In the genomic region with DNA sequence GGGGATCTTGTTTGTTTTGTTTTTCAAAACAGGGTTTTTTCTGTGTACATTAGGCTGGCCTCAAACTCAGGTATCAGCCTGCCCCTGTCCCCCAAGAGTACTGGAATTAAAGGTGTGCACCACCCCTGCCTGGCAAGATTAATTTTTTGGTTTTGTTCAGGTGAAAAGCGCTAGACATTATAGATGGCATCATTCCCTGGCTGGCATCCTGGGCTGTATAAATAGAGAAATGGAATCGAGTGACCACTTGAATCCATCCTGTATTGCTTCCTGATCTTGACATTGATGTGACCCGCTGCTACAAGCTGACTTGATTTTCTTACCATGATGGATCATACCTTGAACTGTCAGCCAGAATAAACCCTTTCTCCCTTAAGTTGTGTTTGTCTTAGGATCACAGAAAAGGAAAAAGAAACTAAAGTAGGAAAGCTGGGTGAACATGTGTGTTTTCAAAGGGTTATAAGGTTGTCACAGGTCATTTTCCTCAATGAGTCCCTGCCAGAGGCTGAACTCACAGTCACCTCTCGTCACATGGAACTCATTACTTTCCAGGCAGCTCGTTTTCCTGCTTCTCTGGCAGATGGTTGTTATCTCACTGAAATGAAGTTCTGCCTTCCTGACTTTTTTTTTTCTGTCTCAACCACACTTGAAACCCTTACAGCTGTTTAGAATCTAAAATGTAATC, we compare ENCODE assay signal across 19 mouse cellular contexts.
DNase-seq lines count a peak whose midpoint lies in the region; ATAC-seq lines count a peak whose summit lies in the region.
"Had no signal": no experiment of that assay in that cellular context is flagged by ENCODE, and none has a peak within 500 bp of the region (broad histone marks: within the 10 kb centered on the region; RNA-seq: fewer than 3 reads in every experiment).

No protein-coding gene starts in this region.

- H3K9ac ChIP-seq in hindbrain, embryonic 13.5 days: no peak overlapping the region
- H3K9ac ChIP-seq: embryonic facial prominence, embryonic 15.5 days; hindbrain, embryonic 14.5 days; limb, embryonic 15.5 days; midbrain, embryonic 13.5 days had no signal

- 66% methylated on average over 5 of the region's 5 CpGs for WGBS in hindbrain, embryonic 10.5 days
- 79% methylated on average over 5 of the region's 5 CpGs for WGBS in hindbrain, embryonic 13.5 days

- no peak overlapping the region for H3K4me2 ChIP-seq in hindbrain, embryonic 13.5 days
- H3K4me2 ChIP-seq: embryonic facial prominence, embryonic 15.5 days; heart, embryonic 11.5 days; hindbrain, embryonic 14.5 days; limb, embryonic 15.5 days; midbrain, embryonic 13.5 days had no signal

- no peaks in the 10 kb centered on the region; the same call in 1 of the 2 replicates for H3K36me3 ChIP-seq in hindbrain, embryonic 10.5 days
- H3K36me3 ChIP-seq in hindbrain, embryonic 13.5 days: peaks cover 11% of the 10 kb centered on the region
- H3K36me3 ChIP-seq: embryonic facial prominence, embryonic 15.5 days; forebrain, embryonic 10.5 days; limb, embryonic 15.5 days had no signal

- no peak for ATAC-seq in hindbrain, embryonic 13.5 days (ENCODE audit: low FRiP score)
- ATAC-seq: intestine, embryonic 16.5 days; midbrain, embryonic 13.5 days had no signal

- H3K9me3 ChIP-seq in hindbrain, embryonic 10.5 days: no peaks in the 10 kb centered on the region
- H3K9me3 ChIP-seq in hindbrain, embryonic 13.5 days: no peaks in the 10 kb centered on the region
- H3K9me3 ChIP-seq: forebrain, embryonic 10.5 days; limb, embryonic 15.5 days had no signal

- H3K27me3 ChIP-seq in hindbrain, embryonic 10.5 days (ENCODE audit: insufficient read depth, poor library complexity, severe bottlenecking): no peaks in the 10 kb centered on the region
- no peaks in the 10 kb centered on the region for H3K27me3 ChIP-seq in hindbrain, embryonic 13.5 days
- H3K27me3 ChIP-seq: embryonic facial prominence, embryonic 15.5 days; limb, embryonic 15.5 days; midbrain, embryonic 13.5 days had no signal

- H3K27ac ChIP-seq in hindbrain, embryonic 10.5 days: no peak overlapping the region
- H3K27ac ChIP-seq in hindbrain, embryonic 13.5 days: no peak overlapping the region
- H3K27ac ChIP-seq: embryonic facial prominence, embryonic 15.5 days; forebrain, embryonic 10.5 days; hindbrain, embryonic 14.5 days; limb, embryonic 15.5 days; midbrain, embryonic 13.5 days had no signal

- H3K4me3 ChIP-seq in hindbrain, embryonic 10.5 days: no peak overlapping the region
- no peak overlapping the region for H3K4me3 ChIP-seq in hindbrain, embryonic 13.5 days
- H3K4me3 ChIP-seq: embryonic facial prominence, embryonic 15.5 days; forebrain, embryonic 10.5 days; limb, embryonic 15.5 days; midbrain, embryonic 13.5 days had no signal

- 0 out of 2 replicates have a peak, but pooled peaks cover 4% of the 10 kb centered on the region for H3K4me1 ChIP-seq in hindbrain, embryonic 10.5 days (replicated peaks)
- H3K4me1 ChIP-seq in hindbrain, embryonic 13.5 days (replicated peaks): no peaks in the 10 kb centered on the region
- H3K4me1 ChIP-seq: midbrain, embryonic 13.5 days had no signal

- peak; percentile 29 for DNase-seq in hindbrain, embryonic 10.5 days (ENCODE audit: low spot score)
- DNase-seq in 3T3-L1 (ENCODE audit: low read depth, low spot score): peak; percentile 7
- peak; percentile 85 for DNase-seq in embryo, embryonic 10.5 days (ENCODE audit: low spot score)
- peak; percentile 57 for DNase-seq in hindlimb bud, embryonic 11.5 days (ENCODE audit: extremely low spot score, low read depth, low spot score)
- DNase-seq in c-Kit-positive CD71-positive TER-119-positive erythroid progenitor cells, embryonic 14.5 days (ENCODE audit: low spot score): no peak
- DNase-seq in kidney, postnatal 25 days: no peak
- DNase-seq: cerebellum, adult 9-11 months; gastrocnemius, postnatal 25 days; kidney, postnatal 36 days; retina, postnatal 1 day; thymus, postnatal 4 days had no signal

Comparison
In these comparisons a context has a peak if more than half of its experiments do, and no peak if none do; other contexts are left out.
1. DNase-seq: peak in hindbrain, embryonic 10.5 days (single experiment), 3T3-L1 (single experiment), embryo, embryonic 10.5 days (single experiment) and hindlimb bud, embryonic 11.5 days (single experiment); none in c-Kit-positive CD71-positive TER-119-positive erythroid progenitor cells, embryonic 14.5 days (single experiment) and kidney, postnatal 25 days (0 of 2).